Mouse (Mus musculus): ENCODE results near the gene Nek6. TPM values are rescaled to one million over a fixed set of nuclear protein-coding genes. Genes with fewer than 3 reads are reported as not detected.

Gene Nek6
- total RNA-seq (2022), result 10 to 100 TPM; 34.1 to 54.9 (median 44.9) TPM

DNA sequence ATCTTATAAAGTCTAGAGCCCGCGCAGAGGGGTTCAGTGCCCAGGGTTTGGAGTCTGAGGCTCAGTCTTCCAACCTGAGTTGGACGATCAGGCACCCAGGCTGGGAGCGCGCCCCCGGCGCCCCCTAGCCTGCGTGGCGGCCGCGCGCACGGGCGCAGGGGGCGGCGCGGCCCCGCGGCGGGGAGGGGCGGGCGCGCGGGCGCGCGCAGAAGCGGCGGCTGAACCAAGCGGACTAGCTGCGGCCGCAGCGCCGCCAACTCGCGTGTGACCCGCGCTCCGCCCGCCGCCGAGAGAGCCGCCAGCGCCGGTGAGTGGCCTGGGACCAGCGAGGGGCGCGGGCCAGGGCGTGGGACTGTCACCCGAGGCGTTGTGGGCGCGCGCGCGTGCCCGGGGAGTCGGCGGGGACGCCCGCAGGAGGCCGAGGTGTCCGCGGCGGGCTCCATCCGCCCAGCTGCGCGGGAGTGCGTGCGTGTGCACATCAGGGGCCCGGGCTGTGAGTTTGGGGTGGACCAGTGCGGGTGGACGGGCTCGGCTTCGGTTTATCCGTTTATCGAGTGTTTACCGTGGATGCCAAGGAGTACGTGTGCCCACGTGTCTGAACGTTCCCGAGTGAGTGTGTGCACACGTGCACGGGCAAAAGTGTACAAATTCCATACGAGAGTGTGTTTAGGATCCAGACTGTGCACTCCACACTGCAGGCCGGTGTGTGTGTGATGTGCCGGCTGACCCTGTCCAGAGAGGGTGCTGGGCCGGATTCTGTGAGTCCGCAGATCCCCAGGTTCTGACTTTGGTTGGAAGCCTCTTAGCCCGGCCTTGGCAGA, at the start of gene Nek6:
Gene Nek6, plus strand, starts transcription at position 157 of the 821 bp plus-strand sequence.
- DNase-seq (ENCODE audit: low spot score in 2 of 2), result peak in 1 of 2 experiments; percentile 38

DNA sequence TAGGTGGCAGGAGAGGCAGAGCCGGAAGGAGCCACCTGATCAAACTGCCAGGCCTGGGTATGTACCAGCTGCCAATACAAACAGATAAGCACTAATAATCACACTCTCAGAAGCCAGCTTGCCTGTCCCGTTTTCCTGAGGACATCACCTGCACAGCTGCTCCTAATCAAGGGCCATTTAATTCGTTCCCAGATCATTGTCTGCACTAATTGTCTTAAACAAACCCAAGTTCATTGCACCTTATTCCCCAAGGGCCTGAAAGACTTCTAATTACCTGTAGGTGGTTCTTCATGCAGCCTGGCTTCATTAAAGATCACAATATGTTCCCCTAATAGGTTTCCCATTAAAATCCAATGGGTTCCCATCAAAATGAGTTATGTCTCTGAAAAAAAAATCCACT, 49.1 kb upstream of the Nek6 start:
- no peak for DNase-seq (ENCODE audit: low spot score in 2 of 2)

DNA sequence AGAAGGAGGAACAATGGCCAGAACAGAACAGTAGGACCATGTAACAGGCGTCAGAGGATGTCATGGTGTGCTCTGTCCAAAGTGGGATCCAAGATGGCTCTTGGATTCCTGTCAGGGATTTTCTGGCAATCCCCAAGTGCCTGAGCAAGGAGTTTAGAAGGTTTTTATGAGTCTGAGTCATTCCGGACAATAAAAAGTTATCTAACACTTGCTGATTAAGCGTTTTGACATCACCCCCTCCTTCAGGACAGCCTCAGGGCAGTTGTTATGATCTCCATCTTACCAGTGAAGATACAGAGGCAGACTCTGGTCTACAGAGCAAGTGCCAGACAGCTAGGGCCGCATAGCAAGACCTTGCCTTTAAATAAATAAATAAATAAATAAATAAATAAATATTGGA, 42.6 kb upstream of the Nek6 start:
- DNase-seq (ENCODE audit: low spot score in 2 of 2), result no peak

DNA sequence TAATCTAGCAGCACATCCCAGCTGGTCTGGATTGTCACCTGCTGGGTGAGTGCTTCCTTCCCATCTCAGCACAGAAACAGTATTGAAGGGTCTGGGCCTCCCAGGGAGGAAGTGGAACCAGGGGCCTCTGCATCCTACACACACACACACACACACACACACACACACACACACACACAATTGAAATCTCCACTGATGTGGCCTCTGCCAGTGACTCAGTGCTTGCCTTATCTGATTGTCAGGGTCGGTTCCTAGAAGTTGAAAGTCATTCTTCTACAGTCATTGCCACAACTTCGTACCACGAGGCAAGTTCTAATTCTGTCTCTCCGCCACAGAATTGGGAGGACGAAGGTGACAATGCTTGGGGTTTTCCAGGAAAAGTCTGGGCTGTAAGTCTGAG, 39.7 kb upstream of the Nek6 start:
- DNase-seq (ENCODE audit: low spot score in 2 of 2), result no peak

DNA sequence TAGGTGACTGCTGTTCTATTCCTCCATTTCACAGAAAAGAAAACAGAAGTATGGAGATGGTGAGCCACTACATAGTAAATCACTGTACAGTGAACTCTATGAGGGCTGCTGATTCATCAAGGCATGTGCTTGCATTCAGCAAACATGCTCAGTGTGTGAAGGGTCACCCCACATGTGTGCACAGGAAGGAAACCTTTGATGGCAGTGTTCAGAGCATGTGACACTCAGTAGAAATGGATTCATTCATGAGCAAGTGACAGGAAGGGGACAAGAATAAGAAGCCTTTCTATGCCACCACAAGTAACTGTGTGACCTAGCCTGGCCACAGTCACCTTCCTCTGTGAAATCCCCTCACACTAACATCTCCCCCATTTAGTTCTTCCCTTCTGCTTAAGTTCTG, 38.6 kb upstream of the Nek6 start:
- no peak for DNase-seq (ENCODE audit: low spot score in 2 of 2)

DNA sequence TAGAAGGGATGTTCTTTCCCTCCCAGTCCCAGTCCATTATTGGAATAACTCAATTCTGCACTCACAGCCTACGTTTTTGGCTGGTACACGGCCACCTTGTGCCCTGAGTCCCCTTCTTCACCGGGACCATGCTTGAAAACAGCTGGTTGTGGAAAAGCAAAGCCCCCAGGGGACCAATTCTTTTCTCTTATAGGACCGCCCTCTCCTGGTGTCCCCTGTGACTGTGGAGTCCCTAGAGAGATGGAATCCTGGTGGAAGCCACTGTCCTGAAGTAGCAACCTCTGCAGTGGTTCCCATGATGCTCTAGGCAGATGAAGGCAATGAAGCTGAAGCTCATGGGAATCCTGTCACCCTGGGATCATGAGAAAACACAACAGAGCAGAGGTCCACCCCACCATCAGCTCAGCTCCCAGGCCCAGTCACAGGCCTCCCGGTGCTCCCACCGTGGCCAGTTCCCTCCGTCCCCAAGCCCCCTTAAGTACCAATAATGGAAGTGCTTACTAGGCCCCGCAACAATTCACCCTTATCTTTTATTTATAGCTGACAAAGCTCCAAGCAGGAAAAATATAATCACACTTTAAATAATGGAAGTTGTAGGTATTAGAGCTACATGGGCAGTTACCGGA, 34.5 kb upstream of the Nek6 start:
- no peak for DNase-seq (ENCODE audit: low spot score in 2 of 2)

DNA sequence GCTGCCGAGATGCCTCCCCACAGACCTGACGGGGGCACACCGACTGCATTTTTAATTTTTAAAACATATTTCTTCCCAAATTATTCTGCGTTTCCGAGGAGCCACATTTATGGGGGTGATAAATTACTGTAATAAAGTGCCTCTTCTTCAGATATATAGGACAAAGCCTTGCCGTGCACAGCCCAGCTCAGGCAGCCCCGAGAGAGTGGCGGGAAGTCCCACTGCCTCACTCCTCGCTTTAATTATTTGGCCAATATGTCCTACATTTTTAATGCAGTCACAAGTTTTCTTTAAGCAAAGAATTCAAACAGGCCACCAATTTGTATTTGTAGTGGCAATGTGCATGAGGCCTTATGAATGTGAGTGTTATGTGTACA, 34.0 kb upstream of the Nek6 start:
- DNase-seq (ENCODE audit: low spot score in 2 of 2), result no peak

DNA sequence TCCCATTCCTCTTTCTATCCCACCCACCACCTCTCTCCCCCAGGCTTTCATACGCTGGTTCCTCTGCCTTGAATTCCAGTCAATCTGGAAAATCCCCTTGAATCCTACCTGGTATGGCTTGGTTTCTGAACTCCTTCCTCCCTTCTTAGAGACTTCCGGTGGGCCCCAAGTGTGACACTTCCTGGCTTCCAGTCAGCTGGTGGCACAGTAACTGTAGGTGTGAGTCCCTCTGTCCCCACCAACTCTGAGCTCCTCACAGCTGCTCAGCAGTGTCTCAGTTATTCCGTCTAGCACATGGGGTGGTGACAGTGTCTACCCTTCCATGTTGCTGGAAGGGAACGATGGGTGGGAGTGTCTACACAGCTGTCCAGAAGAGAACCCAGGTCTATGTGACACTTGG, 32.8 kb upstream of the Nek6 start:
- DNase-seq (ENCODE audit: low spot score in 2 of 2), result no peak

DNA sequence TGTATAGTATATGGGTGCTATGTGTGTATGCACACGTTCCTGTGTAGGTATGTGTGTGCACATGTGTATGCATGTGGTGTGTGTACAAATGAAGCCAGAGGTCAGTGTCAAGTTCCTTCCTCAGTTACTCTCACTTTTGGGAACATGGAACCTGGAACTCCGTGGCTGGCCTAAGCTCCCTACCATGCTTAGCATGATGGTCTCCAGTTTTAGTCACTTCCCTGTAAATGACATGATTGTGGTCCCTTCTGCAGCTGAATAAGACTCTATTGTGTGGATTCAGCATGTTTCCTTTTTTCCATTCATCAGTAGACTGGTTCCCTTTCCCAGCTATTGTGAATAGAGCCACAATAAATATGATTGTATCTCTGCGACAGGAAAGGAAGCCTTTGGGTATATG, 31.9 kb upstream of the Nek6 start:
- DNase-seq (ENCODE audit: low spot score in 2 of 2), result no peak

DNA sequence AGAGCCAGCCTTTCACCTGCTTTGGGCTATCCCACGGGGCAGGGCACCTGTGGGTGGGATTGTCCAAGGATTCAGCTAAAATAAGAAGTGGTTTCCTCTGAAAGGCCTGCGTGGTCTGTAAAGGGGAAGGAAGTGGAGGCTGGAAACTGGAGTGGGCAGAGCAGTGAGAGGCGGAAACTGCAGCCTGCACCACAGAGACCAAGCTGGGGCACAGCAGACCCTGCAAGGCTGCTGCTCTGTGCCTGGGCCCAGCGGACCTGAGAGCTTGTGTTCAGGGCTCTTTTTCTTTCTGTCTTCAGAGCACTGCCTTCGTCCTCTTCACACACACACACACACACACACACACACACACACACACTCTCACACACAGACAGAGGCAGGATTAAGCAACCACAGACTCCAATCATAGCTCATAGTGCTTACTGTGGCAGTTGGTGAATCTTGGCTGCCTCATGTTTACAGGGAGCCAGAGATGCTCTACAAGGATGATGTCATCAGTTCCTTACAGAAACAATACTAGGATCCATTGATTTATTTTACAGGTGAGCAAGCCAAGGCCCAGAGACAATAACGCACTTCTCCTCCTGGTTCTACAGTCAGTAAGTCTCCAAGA, 30.2 kb upstream of the Nek6 start:
- DNase-seq (ENCODE audit: low spot score in 2 of 2), result no peak

DNA sequence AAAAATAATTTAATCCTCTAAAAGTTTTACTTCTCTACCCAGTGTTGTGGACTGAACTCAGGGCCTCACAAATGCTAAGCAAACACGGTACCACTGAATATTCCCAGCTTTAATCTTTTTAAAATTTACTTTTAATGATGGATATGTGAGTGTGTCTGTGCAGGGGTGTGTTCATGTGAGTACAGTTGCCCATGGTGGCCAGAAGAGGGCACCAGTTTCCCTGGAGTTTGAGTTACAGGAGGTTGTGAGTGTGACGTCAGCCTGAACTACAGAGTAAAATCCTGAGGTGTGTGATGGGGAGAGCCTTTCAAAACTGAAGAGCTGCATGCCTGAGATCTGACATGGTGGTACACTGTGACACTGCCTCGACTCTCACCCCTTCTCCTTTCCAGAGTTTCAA, 29.3 kb upstream of the Nek6 start:
- DNase-seq (ENCODE audit: low spot score in 2 of 2), result no peak

DNA sequence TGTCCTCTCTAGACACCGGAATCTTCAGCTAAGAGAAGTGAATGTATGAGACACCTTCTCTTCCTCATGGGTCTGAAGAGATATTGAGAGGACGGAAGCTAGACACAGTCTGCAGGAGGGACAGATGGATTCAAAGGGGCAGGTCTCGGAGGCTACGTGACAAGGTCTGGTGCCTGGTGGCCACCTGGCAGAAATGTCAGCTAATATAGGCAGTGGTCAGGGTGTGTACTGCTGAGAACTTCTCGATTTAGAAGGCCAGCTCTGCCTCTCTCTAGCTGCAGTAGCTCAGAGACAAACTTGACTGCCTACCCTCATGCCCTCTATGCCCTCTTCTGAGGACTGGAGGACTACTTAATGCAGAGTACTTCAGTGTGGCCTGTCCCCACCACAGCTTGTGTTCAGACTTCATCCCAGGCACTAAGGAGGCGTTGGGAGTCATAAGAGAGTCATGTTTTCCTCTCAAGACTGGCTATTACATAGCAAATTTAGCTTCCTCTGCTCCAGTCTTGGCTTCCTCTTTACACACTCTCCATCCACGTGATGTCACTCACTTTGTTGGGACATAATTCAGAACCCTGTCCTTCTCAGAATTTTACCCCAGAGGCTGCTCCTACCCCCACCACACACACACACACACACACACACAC, 28.3 kb upstream of the Nek6 start:
- DNase-seq (ENCODE audit: low spot score in 2 of 2), result no peak

DNA sequence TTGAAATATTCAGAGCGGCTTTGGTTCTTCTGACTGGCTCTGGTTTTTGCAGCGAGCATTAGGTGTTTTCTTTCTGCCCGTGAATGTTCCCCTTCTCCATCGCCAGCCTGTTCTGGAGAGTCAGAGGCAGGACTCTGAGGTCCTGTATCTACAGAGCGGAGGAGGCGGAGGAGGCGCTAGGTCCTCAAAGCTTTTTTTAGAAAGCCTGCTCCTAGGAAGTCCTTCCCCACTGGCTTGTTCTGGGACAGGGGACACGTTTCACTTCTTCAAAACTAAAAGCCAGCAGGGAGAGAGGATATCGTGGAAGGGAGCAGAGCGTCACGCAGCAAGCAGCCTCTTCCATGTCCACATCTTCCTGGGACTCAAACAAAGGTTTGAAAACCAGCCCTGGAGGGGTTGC, 26.9 kb upstream of the Nek6 start:
- DNase-seq (ENCODE audit: low spot score in 2 of 2), result no peak

DNA sequence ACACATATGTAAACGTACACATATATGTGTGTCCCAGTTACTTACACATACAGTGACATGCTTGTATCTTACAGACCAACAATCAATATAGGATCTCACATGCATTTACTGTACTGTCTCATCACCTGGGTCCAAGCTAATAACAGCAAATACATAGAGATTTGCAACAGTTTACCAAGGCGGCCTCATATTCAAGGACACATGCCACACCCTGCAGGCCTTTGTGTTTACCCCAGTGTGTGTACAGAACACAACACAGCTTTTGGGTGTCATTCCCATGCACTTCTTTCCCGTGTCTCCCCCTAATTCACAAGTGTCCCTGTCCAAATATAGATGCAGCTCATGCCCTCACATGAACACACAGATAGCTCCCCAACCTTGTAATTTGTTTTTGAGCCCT, 26.0 kb upstream of the Nek6 start:
- no peak for DNase-seq (ENCODE audit: low spot score in 2 of 2)

DNA sequence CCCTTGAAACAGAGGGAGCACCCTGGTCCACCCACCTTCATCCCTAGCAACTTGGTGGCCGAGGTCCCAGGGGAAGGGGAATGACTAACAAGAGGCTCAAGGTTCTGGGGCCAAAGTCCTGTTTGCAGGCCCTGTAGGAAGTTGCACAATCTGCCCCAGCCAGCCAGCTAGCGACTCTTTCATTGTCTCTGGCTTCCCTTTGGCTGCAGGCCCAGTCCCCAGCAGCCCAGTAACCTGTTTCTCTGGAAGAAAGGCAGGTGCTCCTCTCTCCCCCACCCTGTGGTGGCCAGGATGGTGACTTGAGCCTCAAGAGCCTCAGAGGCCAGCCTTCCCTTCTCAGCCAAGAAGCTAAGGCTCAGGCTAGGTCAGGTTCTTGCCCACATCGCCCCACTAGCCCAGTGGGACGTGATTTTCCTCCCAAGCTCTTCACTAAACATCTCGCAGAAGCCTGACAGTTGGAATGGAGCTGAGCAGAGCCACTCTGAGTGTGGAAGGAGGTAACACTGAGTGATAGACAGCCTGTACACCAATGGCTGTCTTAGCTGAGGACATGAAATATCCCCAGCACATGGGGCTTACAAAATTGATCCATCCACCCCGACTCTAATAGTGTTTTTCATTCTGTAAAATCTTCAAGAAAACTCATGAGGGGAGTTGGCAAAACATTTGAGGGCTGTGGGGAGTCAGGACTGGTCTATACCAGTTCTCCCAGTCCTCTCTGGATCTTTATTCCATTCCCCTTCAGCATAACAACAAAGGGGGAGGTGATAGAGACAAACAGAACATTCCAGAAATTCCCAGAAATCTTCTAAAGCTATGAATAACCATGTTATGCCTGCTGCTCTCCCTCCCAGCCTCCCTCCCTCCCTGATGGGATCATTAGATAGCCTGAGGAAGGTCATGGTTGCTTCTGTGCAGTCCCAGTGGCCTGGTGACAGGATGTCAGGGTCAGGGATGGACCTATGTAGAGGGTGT, 25.2 kb upstream of the Nek6 start:
- DNase-seq (ENCODE audit: low spot score in 2 of 2), result no peak

DNA sequence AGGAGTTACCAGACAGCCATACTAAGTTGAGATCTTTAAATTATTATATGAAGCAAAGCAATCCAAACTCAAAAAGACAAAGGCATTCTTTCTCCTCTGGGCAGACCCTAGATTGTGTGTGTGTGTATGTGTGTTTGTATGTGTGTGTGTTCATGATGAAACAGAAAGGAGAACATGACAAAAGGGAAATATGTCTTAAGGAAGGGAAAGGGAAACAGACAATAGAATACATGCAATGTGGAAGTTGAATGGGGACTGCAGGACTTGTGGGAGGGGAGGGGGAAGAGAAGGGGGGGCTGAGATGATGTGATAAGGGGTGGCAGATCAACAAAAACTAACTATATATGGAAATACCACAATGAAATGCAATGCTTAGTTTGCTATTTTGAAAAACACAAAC, 13.8 kb upstream of the Nek6 start:
- no peak for DNase-seq (ENCODE audit: low spot score in 2 of 2)

DNA sequence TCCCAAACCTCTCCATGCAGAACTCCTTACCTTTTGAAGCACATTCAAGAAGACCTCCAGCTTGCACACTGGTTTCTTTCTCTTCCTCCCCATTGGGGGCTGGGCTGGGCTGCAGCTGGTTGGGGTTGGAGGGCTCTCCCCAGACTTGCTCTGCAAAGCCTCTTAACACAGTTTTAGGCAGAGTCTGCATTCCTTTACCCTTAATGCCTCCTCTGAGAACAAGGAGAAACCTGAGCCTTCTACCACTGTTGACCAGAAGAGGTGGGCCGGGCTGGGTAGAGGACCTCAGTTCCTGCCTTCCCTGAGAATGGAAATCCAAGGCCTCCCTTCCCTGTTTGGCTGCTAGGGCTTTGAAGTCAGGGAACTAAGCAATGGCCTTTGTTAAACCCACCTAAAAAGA, 9.8 kb upstream of the Nek6 start:
- no peak for DNase-seq (ENCODE audit: low spot score in 2 of 2)

DNA sequence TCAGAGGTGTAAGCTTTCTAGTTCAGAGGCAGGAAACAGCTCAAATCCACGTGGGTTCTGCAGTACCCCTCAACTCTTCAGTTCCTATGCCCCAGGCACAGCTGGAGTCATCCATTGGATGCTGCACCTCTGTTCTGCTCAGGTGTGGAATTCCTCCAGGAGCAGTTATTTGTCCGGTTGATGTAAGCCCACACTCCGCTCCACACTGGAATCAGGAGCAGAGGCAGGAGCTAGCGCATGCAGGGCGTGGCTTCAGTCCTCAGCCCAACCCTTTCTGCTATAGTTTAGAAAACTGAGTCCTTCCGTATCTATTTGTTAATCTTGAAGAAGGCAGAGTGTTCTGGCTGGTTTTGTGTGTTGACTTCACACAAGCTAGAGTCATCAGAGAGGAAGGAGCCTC, 9.3 kb upstream of the Nek6 start:
- no peak for DNase-seq (ENCODE audit: low spot score in 2 of 2)

DNA sequence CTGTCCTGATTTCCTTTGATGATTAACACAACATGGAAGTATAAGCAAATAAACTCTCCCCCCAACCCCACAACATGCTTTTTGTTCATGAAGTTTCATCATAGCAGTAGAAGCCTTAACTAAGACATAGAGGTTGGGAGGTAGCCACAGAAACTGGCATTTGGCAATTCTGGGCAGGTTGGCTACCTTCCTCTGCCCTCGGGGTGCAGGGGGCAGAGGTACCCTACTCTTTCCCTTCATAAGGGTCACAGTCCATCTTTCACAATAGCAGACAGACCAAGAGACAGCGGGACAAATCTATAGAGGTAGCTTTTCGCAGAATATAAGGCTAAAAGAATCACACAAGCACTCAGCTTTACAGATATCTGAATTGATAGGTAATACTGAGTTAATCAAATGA, 8.7 kb upstream of the Nek6 start:
- DNase-seq (ENCODE audit: low spot score in 2 of 2), result no peak

DNA sequence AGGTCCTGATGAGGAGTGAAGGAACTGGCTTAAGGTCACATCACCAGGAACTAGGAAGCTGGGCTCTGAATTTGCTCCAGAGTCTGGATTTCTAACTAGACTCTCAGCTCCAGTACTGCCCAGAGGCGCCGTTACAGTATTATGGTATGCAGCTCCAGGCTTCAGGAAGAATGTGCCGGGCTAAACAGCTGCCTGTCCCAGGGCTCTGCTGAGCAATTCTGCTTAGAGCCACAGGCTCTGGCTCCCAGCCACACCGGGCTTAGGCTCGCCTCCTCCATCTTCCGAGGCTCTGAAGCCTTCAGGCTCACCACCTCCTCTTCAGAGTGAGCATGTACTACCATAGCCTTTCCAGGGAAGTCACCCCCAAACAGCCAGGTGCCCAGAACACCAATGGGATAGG, 7.1 kb upstream of the Nek6 start:
- DNase-seq (ENCODE audit: low spot score in 2 of 2), result no peak

DNA sequence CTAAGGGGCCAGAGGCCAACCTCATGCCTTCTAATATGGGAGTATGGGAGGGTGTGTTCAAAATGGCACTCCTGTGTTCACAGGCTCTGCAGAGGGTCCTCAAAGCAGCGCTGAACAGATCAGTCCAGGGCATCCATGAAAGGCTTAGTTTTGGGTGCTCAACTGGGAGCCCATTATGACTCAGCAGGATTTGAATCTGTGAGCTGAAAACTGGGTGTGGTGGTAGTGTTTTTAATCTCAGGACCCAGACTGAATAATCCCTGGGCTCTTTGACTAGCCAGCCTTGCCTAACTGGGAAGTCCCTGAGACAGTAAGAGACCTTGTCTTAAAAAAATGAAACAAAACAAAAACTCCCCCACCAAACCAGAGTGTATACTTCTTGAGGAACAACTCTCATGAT, 4.3 kb upstream of the Nek6 start:
- DNase-seq (ENCODE audit: low spot score in 2 of 2), result no peak

Data from layer of hippocampus, adult 8-10 months (tissue).